Mouse (Mus musculus): ENCODE data around the gene Zfp704.
"Not testable (repeated sequence)": the region's sequence is repeated elsewhere in the genome, so short reads cannot be mapped to it uniquely, and the experiment has no call there.

The Zfp704 gene

DNA sequence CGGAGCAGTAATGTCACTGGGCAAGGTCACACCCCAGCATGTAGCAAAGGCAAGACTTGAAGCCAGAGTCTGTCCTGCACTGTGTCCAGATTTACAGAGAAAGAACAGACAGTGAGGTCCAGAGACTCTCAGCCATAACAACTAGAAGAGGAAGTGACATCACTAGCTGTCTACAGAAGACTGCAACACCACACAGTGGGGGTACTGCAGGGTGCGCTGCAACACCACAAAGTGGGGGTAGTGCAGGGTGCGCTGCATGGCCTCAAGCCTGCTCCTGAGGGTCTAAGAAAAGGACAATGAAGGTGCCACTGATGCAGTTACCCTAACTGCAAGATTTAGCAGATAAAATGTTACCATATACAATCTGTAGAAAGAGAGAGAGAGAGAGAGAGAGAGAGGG, 11.8 kb downstream of the Zfp704 start:
- no peak for DNase-seq (ENCODE audit: low read depth, low spot score)

DNA sequence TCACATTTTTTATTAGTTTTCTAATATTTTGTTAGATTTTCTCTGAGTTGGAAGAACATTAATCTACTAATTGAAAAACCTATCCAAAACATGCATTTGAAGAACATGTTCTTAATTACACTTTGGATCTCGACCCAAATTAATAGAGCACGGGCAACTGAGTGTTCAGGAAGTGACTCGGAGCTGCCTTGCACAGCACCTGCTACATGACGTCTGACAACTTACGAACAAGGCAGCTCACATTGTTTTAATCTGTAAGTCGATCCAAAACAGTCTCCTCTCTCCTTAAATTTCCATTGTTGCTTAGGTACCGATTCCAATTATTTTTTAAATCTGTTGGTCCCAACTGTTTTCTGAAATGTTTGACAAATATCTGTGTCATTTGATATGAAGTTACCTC, 15.4 kb downstream of the Zfp704 start:
- DNase-seq (ENCODE audit: low read depth, low spot score) = no peak

GRCm38 (mm10) chr3:9593832-9594231, 16.1 kb downstream of the Zfp704 start:
- no peak for DNase-seq (ENCODE audit: low read depth, low spot score)

DNA sequence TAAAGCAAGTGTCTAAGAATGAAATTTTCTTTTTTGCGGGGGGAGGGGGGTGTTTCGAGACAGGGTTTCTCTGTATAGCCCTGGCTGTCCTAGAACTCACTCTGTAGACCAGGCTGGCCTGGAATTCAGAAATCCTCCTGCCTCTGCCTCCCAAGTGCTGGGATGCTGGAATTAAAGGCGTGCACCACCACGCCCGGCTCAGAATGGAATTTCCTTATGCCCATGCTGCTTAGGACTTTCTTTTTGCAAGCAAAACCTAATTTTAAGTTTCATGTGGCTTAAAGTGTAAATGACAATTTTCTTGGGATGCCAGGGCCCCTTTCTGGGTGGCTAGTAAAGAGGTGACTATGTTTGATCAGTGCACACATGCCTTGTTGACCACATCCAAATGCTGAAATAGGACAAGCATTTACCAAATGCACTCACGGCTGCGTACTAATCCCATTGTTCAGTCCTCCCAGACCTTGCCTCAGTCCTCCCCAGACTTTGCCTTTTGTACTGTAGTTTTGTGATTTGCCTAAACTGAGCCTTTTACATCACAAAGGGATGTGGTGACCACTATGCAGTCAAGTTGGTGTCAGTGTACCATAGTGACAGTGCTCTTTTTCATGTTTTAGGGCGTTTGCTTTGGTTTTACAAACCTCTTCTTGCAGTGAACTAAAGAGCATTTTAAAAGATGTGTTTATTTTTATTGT, 18.3 kb downstream of the Zfp704 start:
- no peak for DNase-seq (ENCODE audit: low read depth, low spot score)

DNA sequence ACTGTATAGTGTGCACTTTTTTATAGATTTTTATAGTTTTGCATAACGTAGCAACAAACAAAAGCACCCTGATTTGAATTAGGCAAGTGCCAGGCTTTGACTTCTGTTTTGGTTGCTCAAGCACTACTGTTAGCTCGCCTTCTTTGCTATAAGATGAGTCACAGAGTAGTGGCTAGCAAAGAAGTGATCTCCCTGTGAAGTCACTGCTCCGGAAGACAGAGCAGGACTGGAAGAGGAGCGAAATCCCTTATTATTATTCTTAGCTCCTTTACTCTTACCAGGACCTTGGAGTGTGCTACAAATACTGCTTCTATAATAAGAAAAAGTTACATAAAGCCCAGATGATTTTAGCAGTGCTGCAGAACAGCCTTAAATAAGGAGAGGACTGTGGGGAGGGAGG, 21.2 kb downstream of the Zfp704 start:
- no peak for DNase-seq (ENCODE audit: low read depth, low spot score)

DNA sequence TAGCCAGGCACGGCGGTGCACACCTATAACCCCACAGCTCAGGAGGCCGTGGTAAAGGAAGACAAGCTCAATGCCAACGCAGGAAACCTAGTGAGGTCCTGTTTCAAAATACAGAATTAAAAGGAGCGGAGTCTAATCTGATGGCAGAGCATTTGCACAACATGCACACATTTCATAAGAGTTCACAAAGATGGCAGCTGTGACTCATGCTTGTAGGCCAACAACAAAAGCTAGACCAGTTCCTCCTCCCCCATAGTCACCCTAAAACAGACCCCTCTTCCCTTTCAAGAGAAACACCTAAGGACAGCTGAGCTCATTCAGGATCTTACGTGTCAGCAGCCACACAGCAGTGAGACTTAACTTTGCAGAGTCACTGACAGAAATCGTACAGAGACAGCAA, 22.6 kb downstream of the Zfp704 start:
- no peak for DNase-seq (ENCODE audit: low read depth, low spot score)

- DNase-seq (ENCODE audit: low read depth, low spot score) = no peak
These were observed 26.4 kb downstream of the Zfp704 start for GRCm38 (mm10) chr3:9583516-9583915.

DNA sequence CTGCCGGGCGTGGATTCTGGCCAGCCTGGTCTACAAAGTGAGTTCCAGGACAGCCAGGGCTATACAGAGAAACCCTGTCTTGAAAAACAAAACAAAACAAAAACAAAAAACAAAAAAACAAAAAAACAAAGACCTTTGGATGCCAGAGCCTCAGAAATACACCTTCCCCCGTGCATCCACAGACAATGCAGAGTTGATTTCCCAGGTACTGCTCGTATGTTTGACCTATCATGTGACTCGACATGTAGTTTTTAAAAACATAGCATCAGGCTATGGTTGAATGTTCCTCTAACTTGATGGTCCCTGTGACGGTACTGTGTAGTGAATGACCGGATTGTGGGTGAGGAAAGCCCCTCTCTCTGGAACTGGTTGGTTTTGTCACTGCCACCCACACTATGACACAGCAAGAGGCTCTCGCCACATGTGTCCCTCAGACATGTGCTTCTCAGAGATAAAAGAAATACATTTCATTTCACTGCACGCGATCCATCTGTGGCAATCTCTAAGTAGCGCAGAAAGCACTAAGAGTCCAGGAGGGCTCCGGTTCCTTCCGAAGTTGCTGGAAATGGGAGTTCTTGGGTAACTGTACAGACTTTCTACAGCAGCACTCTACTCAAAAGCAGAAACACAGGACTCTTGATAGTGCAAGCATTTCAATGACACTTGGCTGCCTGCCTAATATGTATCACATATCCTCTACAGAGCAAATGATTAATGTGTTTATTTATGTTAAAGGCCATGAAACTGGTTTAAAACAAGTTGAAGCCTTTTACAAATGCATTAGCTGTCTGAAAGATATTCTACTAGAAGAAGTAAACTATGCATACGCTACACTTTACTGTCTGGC, 28.7 kb downstream of the Zfp704 start:
- DNase-seq (ENCODE audit: low read depth, low spot score) = no peak

GRCm38 (mm10) chr3:9580102-9580501, 29.8 kb downstream of the Zfp704 start:
- DNase-seq (ENCODE audit: low read depth, low spot score) = no peak

- no peak for DNase-seq (ENCODE audit: low read depth, low spot score)
These were observed 30.7 kb downstream of the Zfp704 start for GRCm38 (mm10) chr3:9579028-9579643.

DNA sequence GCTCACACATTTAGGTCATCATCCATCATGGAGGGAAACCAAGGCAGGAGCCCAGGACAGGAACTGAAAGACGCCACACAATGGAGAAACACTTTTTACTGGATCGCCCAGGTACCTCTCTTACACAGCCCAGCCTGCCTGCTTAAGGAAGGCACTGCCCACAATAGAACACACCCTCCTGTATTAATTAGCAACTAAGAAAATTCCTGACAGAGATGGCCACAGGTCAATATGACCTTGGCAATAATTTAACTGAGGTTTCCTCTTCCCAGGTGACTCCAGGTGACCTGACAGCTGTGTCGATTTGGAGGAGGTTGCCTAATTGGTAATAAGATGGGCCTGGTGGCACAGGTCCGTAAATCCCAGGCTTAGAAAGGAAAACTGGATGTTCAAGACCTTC, 33.0 kb downstream of the Zfp704 start:
- no peak for DNase-seq (ENCODE audit: low read depth, low spot score)

GRCm38 (mm10) chr3:9574305-9574704, 35.6 kb downstream of the Zfp704 start:
- no peak for DNase-seq (ENCODE audit: low read depth, low spot score)

DNA sequence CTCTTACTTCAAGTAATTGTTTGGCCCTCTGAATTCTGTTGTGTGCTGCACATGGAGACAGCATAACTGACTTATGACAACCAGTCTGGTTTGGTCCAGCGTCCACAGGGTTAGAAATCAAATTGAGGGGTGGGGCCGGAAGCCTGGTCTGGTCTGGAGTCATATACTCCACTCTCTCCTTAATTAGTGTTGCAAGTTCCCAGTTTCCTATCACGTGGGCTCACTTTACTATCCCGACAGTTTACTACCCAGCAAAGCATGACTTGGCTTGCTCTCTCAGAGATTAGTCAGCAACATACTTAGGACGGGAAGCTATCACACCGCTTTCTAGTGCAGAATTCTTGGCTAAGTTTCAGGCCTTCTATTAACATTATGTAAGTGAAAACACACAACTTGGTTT, 36.3 kb downstream of the Zfp704 start:
- DNase-seq (ENCODE audit: low read depth, low spot score) = no peak

GRCm38 (mm10) chr3:9572261-9572660, 37.6 kb downstream of the Zfp704 start:
- DNase-seq (ENCODE audit: low read depth, low spot score) = no peak

- no peak for DNase-seq (ENCODE audit: low read depth, low spot score)
These were observed 39.1 kb downstream of the Zfp704 start for GRCm38 (mm10) chr3:9570782-9571181.

- not testable (repeated sequence) for DNase-seq (ENCODE audit: low read depth, low spot score)
These were observed 40.2 kb downstream of the Zfp704 start for GRCm38 (mm10) chr3:9569706-9570105.

DNA sequence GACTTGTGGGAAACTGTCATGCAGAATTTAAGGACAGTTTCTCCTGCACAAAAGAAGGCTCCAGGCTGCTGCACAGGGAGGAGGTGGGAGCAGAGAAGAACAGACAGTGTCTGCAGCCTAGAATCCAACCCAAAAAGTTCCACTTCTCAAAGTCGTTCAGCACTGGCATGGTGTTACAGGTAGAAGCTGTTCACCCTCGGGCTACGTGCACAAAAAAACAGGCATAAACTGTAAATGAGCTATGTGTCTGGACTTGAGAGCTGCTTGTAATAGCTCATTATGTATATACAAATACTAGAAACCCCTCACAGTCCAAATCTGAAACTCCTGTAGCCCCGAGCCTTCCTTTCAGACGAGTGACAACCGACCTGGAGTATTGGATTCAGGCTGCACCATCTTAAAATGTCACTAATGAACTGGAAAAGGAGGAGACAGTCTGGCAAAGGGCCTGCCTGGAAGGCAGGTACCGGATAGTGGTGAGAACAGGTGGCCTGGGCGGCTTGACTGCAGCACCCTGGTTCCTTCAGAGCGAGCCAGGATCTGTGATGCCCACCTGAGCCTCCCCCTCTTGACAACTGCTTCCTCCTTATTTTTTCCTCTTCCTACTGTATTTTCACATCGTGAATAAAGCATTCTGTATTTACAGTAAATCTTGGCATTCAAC, 41.2 kb downstream of the Zfp704 start:
- DNase-seq (ENCODE audit: low read depth, low spot score) = no peak

DNA sequence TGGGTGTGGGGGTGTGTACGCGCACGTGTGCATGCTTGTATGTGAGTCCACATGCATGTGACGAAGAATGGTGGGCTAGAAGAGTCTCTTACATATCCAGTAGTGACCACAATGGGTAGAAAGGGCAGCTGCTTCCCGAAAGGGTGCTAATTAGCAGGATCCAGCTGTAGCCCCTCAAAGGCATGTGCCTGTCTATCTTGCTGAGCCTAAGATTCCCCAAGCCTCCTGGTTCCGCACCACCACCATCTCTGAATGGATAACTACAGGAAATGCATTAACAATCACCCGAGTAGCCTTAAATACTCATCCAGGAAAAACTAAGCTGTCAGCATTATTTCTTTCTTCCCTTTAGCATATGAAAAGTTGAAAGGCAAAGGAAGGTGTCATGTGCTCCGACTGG, 41.9 kb downstream of the Zfp704 start:
- no peak for DNase-seq (ENCODE audit: low read depth, low spot score)

GRCm38 (mm10) chr3:9566831-9567230, 43.1 kb downstream of the Zfp704 start:
- no peak for DNase-seq (ENCODE audit: low read depth, low spot score)

- no peak for DNase-seq (ENCODE audit: low read depth, low spot score)
These were observed 46.3 kb downstream of the Zfp704 start for GRCm38 (mm10) chr3:9563562-9563961.

GRCm38 (mm10) chr3:9562649-9563328, 47.1 kb downstream of the Zfp704 start:
- DNase-seq (ENCODE audit: low read depth, low spot score) = no peak
